Mouse (Mus musculus): ENCODE measurements around the gene Ptpn13.

Ptpn13 gene

GRCm38 (mm10) chr5:103540612-103541011 is 115.6 kb downstream of the Ptpn13 start:
- ChIA-PET CTCF (interaction anchor here in 2 of 4 experiments (1.1 to 1.6 kb wide), 4 partner anchors 46 to 387 kb away, joined by 3 to 5 read pairs (median 3); no protein-coding TSS in a partner anchor), POLR2A (interaction anchor here in 1 of 4 experiments (1.3 to 2.1 kb wide), 2 partner anchors 15 to 23 kb away, joined by 5 to 9 read pairs; no protein-coding TSS in a partner anchor)

GRCm38 (mm10) chr5:103541136-103541535 is 116.1 kb downstream of the Ptpn13 start:
- ChIA-PET CTCF (interaction anchor here (0.5 to 1.6 kb wide), 5 partner anchors 46 to 386 kb away, joined by 3 to 5 read pairs (median 3); no protein-coding TSS in a partner anchor), POLR2A (interaction anchor here in 1 of 4 experiments (1.3 to 2.1 kb wide), 2 partner anchors 14 to 24 kb away, joined by 5 to 9 read pairs; no protein-coding TSS in a partner anchor)

- POLR2A ChIA-PET: interaction anchor here in 1 of 4 experiments (1.3 to 2.1 kb wide), 2 partner anchors 14 to 24 kb away, joined by 5 to 9 read pairs; no protein-coding TSS in a partner anchor
These were observed 116.5 kb downstream of the Ptpn13 start for GRCm38 (mm10) chr5:103541542-103541941.

DNA sequence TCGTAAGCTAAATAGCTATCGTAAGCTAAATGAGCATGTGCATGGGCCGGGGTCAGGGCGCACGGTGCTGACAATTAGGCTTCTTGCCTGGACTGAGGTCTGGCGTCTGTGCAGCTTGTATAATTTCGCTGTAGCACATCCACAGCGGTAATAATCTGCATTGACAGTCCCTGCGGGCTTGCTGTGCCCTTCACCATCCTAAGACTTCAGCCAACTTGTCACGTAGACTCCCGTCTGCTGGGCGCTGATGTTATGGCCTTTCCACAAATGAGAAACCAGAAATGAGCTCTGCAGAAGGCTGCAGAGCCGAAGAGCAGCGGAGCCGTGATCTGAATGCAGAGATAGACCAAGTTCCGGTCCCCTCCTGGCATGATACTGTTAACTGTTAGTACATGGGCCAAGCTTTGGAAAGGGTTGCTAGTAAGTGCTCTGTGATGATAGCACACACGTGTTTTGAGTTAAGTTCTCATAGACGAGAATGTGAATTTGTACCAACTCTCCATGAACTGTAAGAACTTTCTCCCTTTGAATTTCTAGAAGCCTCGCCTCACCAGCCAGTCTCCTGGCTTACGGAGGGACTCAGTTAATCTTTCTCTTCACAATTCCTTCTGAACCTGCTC is 120.5 kb downstream of the Ptpn13 start:
- ChIA-PET POLR2A (interaction anchor here in 1 of 4 experiments (1.4 kb wide), 1 partner anchor 8 kb away, joined by 3 read pairs; no protein-coding TSS in a partner anchor), CTCF (interaction anchor here in 1 of 4 experiments (0.6 kb wide), 1 partner anchor 1845 kb away, joined by 17 read pairs; no protein-coding TSS in a partner anchor)

More at GRCm38 (mm10) chr5:103541542-103541941, 116.5 kb downstream of the Ptpn13 start:
- CTCF ChIA-PET: interaction anchor here (0.5 to 1.6 kb wide), 5 partner anchors 45 to 386 kb away, joined by 3 to 5 read pairs (median 3); no protein-coding TSS in a partner anchor

- ChIA-PET POLR2A (interaction anchor here in 2 of 4 experiments (1.0 to 2.0 kb wide), 2 partner anchors 14 to 25 kb away, joined by 3 to 9 read pairs; no protein-coding TSS in a partner anchor), CTCF (no interaction called here)
These were observed 129.8 kb downstream of the Ptpn13 start for GRCm38 (mm10) chr5:103554769-103555168.

GRCm38 (mm10) chr5:103560546-103560945 is 135.6 kb downstream of the Ptpn13 start:
- CTCF ChIA-PET: no interaction called here
- POLR2A ChIA-PET: no interaction called here

GRCm38 (mm10) chr5:103568034-103568433 is 143.0 kb downstream of the Ptpn13 start:
- ChIA-PET CTCF (no interaction called here), POLR2A (no interaction called here)

DNA sequence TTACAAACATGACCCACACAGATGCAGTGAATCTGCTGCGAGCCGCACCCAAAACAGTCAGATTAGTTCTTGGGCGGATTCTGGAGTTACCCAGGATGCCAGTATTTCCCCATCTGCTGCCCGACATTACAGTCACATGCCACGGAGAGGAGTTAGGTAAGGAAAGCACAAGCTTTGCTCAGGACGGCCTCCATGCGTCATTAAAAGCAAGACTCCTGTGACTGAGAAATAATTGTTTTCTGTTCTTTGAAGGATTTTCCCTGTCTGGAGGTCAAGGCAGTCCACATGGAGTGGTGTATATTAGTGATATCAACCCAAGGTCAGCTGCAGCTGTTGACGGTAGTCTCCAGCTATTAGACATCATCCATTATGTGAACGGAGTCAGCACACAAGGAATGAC is 144.5 kb downstream of the Ptpn13 start:
- POLR2A ChIA-PET: no interaction called here

DNA sequence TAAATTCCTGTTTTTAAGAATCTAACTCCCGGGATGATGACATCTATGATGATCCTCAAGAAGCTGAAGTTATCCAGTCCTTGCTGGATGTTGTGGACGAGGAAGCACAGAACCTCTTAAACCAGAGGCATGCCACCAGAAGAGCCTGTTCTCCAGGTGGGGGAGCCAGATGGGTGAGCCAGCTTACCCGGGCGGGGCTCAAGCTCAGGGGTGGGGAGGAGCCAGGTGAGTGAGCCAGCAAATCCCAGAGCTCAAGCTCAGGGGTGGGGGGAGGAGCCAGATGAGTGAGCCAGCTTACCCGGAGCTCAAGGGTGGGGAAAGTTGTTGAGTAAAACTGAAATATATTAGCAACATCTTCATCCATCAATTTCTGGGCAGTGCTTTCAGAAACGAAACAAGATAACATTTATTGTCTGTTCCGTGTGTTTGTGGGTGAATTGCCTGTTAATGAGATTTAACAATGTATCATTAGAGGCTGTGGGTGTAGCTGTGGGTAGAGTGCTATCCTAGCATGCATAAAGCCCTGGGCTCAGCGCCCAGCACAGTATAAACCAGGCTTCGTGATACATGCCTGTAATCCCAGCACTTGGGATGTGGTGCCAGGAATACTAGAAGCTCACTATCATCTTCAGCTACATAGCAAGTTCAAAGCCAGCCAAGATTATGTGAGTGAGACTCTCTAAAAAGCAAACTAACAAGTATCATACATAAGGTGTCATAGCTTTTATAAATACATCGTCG is 154.9 kb downstream of the Ptpn13 start:
- CTCF ChIA-PET: interaction anchor here in 3 of 4 experiments (0.5 to 1.8 kb wide), 12 partner anchors 7 to 1176 kb away, joined by 3 to 8 read pairs (median 3); partner anchors contain the start of gene 1700016H13Rik (in 1 of the 3)
- POLR2A ChIA-PET: interaction anchor here in 3 of 4 experiments (0.6 to 2.3 kb wide), 7 partner anchors 12 to 155 kb away, joined by 3 to 7 read pairs (median 4); partner anchors contain the start of gene Ptpn13 (in 1 of the 3)

More for the DNA sequence above, 144.5 kb downstream of the Ptpn13 start:
- CTCF ChIA-PET: interaction anchor here in 2 of 4 experiments (0.8 to 1.0 kb wide), 2 partner anchors 18 kb away, joined by 3 read pairs; no protein-coding TSS in a partner anchor

DNA sequence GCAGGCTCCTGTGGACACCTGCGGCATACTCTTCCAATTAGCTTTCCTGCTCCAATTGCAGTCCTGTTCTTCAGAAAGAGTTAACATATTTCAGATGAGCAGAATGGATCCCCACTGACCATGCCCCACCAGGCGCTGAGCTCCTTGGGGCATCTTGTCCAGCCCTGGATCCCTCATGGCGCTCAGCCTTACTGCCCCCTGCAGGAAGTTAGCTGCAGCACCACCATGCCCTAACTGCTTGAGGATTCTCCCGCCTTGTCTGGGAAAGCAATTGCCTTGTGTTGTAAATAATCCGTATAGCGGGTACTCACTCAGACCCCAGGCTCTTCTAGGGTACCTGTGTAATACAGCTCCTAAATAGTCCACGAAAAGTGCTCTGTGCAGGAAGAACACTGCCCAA is 162.2 kb downstream of the Ptpn13 start:
- ChIA-PET CTCF (interaction anchor here (0.6 to 2.3 kb wide), 56 partner anchors 8 to 1461 kb away, joined by 3 to 23 read pairs (median 4); partner anchors contain the start of genes 1700016H13Rik (in 2 of the 4) and Ptpn13 (in 2 of the 4)), POLR2A (interaction anchor here in 3 of 4 experiments (0.6 to 1.6 kb wide), 9 partner anchors 9 to 517 kb away, joined by 3 to 6 read pairs (median 3); partner anchors contain the start of gene 1700016H13Rik (in 1 of the 3))

DNA sequence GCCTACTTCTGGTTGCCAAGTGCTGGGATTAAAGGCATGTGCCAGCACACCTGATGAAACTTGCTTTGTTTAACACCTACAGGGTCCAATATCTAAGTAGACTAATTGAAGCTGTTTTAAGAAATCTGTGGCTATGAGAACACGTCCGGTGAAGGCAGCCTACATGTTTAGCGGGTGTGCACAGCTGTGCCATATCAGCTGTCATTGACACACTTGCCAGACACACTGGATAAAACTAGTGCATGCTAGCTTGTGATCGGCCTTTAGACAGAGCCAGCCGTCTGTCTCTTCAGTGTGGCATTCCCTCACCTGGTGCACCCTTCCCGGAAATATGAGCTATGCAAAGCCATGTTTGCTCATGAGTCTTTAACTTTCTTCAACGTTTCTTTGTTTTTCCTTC is 166.9 kb downstream of the Ptpn13 start:
- CTCF ChIA-PET: interaction anchor here in 2 of 4 experiments (1.0 to 1.1 kb wide), 2 partner anchors 12 to 62 kb away, joined by 4 read pairs; no protein-coding TSS in a partner anchor
- POLR2A ChIA-PET: interaction anchor here in 2 of 4 experiments (1.2 to 1.4 kb wide), 3 partner anchors 11 to 335 kb away, joined by 3 to 7 read pairs (median 7); no protein-coding TSS in a partner anchor

- CTCF ChIA-PET: interaction anchor here in 1 of 4 experiments (1.1 kb wide), 1 partner anchor 61 kb away, joined by 4 read pairs; no protein-coding TSS in a partner anchor
- POLR2A ChIA-PET: interaction anchor here in 2 of 4 experiments (1.2 to 1.4 kb wide), 3 partner anchors 12 to 335 kb away, joined by 3 to 7 read pairs (median 7); no protein-coding TSS in a partner anchor
These were observed 167.7 kb downstream of the Ptpn13 start for GRCm38 (mm10) chr5:103592706-103593105.

DNA sequence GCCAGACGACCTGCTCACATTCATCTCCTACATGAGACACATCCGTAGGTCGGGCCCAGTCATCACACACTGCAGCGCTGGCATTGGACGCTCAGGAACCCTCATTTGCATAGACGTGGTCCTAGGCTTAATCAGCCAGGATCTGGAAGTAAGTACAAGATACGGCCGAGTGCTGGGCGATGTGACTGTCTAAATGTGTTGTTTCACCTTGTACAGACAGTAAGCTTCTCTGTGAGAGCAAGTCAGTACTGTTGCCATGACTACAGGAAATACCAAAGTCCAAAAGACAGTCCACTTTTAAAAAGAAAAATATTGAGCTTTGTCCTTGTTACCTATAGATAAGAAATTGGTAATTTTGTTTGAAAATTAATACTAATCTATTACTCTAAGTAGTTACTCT is 168.6 kb downstream of the Ptpn13 start:
- POLR2A ChIA-PET: no interaction called here

GRCm38 (mm10) chr5:103595394-103596226 is 170.6 kb downstream of the Ptpn13 start:
- POLR2A ChIA-PET: interaction anchor here in 2 of 4 experiments (0.7 kb wide), 2 partner anchors 8 to 178 kb away, joined by 3 read pairs; no protein-coding TSS in a partner anchor

More for the DNA sequence above, 168.6 kb downstream of the Ptpn13 start:
- CTCF ChIA-PET: no interaction called here

DNA sequence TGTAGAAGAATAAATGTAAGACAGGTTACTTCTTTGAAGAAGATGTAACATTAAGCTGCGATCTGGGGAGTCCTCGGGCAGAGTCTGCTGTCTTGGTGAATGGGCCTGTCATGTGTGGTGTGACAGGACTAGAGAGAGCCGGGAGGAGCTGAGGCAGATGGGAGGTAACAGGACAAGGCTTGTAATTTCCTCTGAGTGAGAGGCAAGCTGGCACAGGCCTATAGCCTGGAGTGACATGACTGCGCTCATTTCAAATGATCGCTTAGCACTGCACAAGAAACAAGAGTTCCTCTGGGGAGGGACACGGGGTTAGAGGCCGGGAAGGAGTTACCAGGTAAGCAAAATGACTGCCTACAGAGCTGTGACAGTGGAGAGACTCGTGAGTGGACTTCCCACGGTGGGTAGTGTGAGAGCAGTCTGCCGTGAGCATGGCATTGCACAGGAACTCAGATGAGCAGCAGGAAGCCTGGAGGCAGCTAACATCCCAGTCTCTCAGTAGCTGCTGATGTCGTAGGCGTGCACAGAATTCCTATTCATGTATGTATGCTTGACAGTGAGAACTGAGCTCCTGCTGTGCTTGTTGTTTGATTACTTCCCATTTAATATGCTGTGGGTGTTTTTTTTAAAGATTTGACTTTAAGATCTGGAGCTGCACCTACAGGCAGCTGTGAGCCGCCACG is 171.6 kb downstream of the Ptpn13 start:
- CTCF ChIA-PET: interaction anchor here (0.6 to 5.7 kb wide), 4 partner anchors 9 to 516 kb away, joined by 3 to 23 read pairs (median 6); no protein-coding TSS in a partner anchor

More at GRCm38 (mm10) chr5:103595394-103596226, 170.6 kb downstream of the Ptpn13 start:
- CTCF ChIA-PET: interaction anchor here in 3 of 4 experiments (0.6 to 5.7 kb wide), 6 partner anchors 8 to 637 kb away, joined by 3 to 23 read pairs (median 4); no protein-coding TSS in a partner anchor

DNA sequence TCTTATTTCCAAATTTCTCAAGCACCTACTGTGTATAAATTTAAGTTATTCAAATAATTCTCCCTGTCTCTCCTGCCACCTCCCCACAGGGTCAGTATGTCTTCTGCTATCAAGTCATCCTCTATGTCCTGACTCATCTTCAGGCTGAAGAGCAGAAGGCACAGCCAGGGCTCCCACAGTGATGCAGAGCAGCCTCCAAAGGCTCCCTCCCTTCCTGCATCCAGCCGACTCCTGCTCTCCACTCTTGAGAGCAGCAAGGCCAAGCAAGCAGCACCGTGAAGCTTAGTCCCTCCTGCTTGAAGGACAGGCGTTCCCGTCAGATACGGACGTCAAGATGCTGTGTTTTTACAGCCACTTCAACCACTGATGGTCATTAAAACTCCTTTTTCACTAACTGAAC is 172.6 kb downstream of the Ptpn13 start:
- POLR2A ChIA-PET: interaction anchor here in 2 of 4 experiments (1.2 to 2.3 kb wide), 4 partner anchors 10 to 242 kb away, joined by 3 to 6 read pairs (median 4); partner anchors contain the start of gene Slc10a6 (in 1 of the 2)
- CTCF ChIA-PET: interaction anchor here in 3 of 4 experiments (1.1 to 5.7 kb wide), 3 partner anchors 10 kb away, joined by 3 to 23 read pairs (median 9); no protein-coding TSS in a partner anchor

More for the DNA sequence above, 171.6 kb downstream of the Ptpn13 start:
- POLR2A ChIA-PET: interaction anchor here in 2 of 4 experiments (0.6 to 1.5 kb wide), 4 partner anchors 9 to 1939 kb away, joined by 3 to 4 read pairs (median 4); no protein-coding TSS in a partner anchor

Measured in embryonic stem cell, embryonic (primary cell).